ENCODE assay signal across 9 mouse cellular contexts in the genomic region with DNA sequence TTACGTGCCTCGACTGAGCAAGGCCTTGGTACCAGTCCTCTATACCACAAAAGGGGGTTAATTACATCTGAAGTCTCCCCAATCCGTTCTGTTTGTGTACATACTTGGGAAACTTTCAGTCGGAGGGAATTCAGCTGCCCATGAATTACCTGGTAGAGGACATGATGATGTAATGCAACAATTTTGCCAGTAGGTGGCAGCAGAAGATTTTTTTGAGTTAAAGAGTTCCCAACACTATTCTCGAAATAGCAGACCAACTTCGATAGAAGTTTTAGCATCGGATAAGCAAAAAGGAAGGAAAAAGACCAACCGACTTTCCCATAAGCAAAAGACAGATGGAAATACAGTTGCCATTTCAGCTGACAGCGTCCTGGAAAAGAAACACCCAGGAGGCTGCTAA.
DNase-seq lines count a peak whose midpoint lies in the region; ATAC-seq and TF ChIP-seq lines count a peak whose summit lies in the region.
"Had no signal": no experiment of that assay in that cellular context is flagged by ENCODE, and none has a peak within 500 bp of the region (broad histone marks: within the 10 kb centered on the region; RNA-seq: fewer than 3 reads in every experiment).

No protein-coding gene starts in this region.

- DNase-seq in CD4-positive helper T cell, adult 2 months (ENCODE audit: low read depth, low spot score): peak; percentile 61
- peak; percentile 22 for DNase-seq in WW6 (ENCODE audit: low read depth, low spot score)
- peak; percentile 49 for DNase-seq in embryonic facial prominence, embryonic 10.5 days (ENCODE audit: low spot score)
- DNase-seq in kidney, postnatal 36 days: peak; percentile 55 to 71

- peak; percentile 77 for TF ChIP-seq CTCF in intestine, postnatal 0 days (IDR thresholded peaks at IDR 0.05; ENCODE audit: low read depth)

- 12% methylated on average over 9 of the region's 9 CpGs for WGBS in intestine, postnatal 0 days
- WGBS in intestine, embryonic 15.5 days: 13% methylated on average over 9 of the region's 9 CpGs
- 25% methylated on average over 9 of the region's 9 CpGs for WGBS in embryonic facial prominence, embryonic 10.5 days

- TF ChIP-seq POLR2A in myocyte (IDR thresholded peaks at IDR 0.05; ENCODE audit: insufficient read length, low read depth): no peak

- H3K79me2 ChIP-seq in myocyte (ENCODE audit: control insufficient read depth, insufficient read depth): no peaks in the 10 kb centered on the region

- H3K27ac ChIP-seq in intestine, postnatal 0 days (ENCODE audit: low read depth, low read length): no peak overlapping the region
- no peak overlapping the region for H3K27ac ChIP-seq in intestine, embryonic 15.5 days
- H3K27ac ChIP-seq in embryonic facial prominence, embryonic 10.5 days (replicated peaks): no peak overlapping the region

- no peaks in the 10 kb centered on the region for H3K27me3 ChIP-seq in intestine, postnatal 0 days (replicated peaks; ENCODE audit: control insufficient read depth, insufficient read depth, low read length)
- peaks cover 3% of the 10 kb centered on the region; the same call in 1 of the 2 replicates for H3K27me3 ChIP-seq in intestine, embryonic 15.5 days (replicated peaks)
- peaks cover 25% of the 10 kb centered on the region for H3K27me3 ChIP-seq in embryonic facial prominence, embryonic 10.5 days (replicated peaks; ENCODE audit: low read depth, poor library complexity, severe bottlenecking)
- H3K27me3 ChIP-seq in myocyte (ENCODE audit: control insufficient read depth, insufficient read depth, insufficient read length): peaks cover 39% of the 10 kb centered on the region

- no peak overlapping the region for H3ac ChIP-seq in myocyte (ENCODE audit: control insufficient read depth, insufficient read length)

- ATAC-seq in intestine, postnatal 0 days: no peak
- no peak for ATAC-seq in intestine, embryonic 15.5 days
- ATAC-seq in monocyte, adult 5-6 weeks (replicated peaks; ENCODE audit: insufficient number of reproducible peaks, low FRiP score, low TSS enrichment, poor library complexity, severe bottlenecking): no peak

- H3K4me3 ChIP-seq in intestine, postnatal 0 days (ENCODE audit: low read depth, low read length): no peak overlapping the region
- H3K4me3 ChIP-seq in intestine, embryonic 15.5 days (replicated peaks): no peak overlapping the region
- no peak overlapping the region for H3K4me3 ChIP-seq in embryonic facial prominence, embryonic 10.5 days
- H3K4me3 ChIP-seq in myocyte: no peak overlapping the region
- H3K4me3 ChIP-seq: megakaryocyte, embryonic 14.5 days had no signal

- no peaks in the 10 kb centered on the region for H3K4me1 ChIP-seq in intestine, postnatal 0 days (replicated peaks; ENCODE audit: control insufficient read depth, insufficient read depth, low read length)
- no peaks in the 10 kb centered on the region for H3K4me1 ChIP-seq in intestine, embryonic 15.5 days (replicated peaks)
- no peaks in the 10 kb centered on the region for H3K4me1 ChIP-seq in embryonic facial prominence, embryonic 10.5 days

- no peaks in the 10 kb centered on the region for H3K36me3 ChIP-seq in intestine, postnatal 0 days (ENCODE audit: control insufficient read depth, insufficient read depth)
- no peaks in the 10 kb centered on the region for H3K36me3 ChIP-seq in intestine, embryonic 15.5 days
- no peaks in the 10 kb centered on the region for H3K36me3 ChIP-seq in embryonic facial prominence, embryonic 10.5 days (replicated peaks)
- H3K36me3 ChIP-seq in myocyte (ENCODE audit: control insufficient read depth, insufficient read depth): no peaks in the 10 kb centered on the region

- no peak overlapping the region for H3K9ac ChIP-seq in intestine, postnatal 0 days (ENCODE audit: low read depth, low read length)
- H3K9ac ChIP-seq in intestine, embryonic 15.5 days: no peak overlapping the region

- H3K9me3 ChIP-seq in intestine, postnatal 0 days (ENCODE audit: control insufficient read depth): no peaks in the 10 kb centered on the region
- H3K9me3 ChIP-seq in intestine, embryonic 15.5 days: no peaks in the 10 kb centered on the region
- H3K9me3 ChIP-seq in embryonic facial prominence, embryonic 10.5 days: no peaks in the 10 kb centered on the region
- H3K9me3 ChIP-seq: megakaryocyte, embryonic 14.5 days had no signal

- H3K4me2 ChIP-seq in intestine, postnatal 0 days (replicated peaks; ENCODE audit: low read depth): no peak overlapping the region
- no peak overlapping the region for H3K4me2 ChIP-seq in intestine, embryonic 15.5 days (replicated peaks)
- peak overlapping the region; percentile 34 for H3K4me2 ChIP-seq in myocyte (ENCODE audit: low read depth)

TF ChIP-seq in myocyte, 11 proteins besides CTCF, POLR2A, EP300 and RAD21:
- TF ChIP-seq REST (IDR thresholded peaks at IDR 0.05; ENCODE audit: insufficient read depth, insufficient read length): no peak
- no peak for TF ChIP-seq E2F4 (IDR thresholded peaks at IDR 0.05; ENCODE audit: insufficient read depth)
- 0 out of 2 replicates have a peak, but pooled peaks have one; percentile 25 for TF ChIP-seq CEBPB (IDR thresholded peaks at IDR 0.05; ENCODE audit: insufficient read depth, poor library complexity, severe bottlenecking)
- TF ChIP-seq POLR2AphosphoS2 (IDR thresholded peaks at IDR 0.05; ENCODE audit: insufficient read length, low read depth): no peak
TF ChIP-seq in myocyte: peak in this region for 1.
